Mouse (Mus musculus): Measurements from ENCODE around the gene Tex2. TPM values are rescaled to one million over a fixed set of nuclear protein-coding genes. Genes with fewer than 3 reads are reported as not detected.

The Tex2 gene
- polyA plus RNA-seq, 1 experiment, result 9.2 TPM

DNA sequence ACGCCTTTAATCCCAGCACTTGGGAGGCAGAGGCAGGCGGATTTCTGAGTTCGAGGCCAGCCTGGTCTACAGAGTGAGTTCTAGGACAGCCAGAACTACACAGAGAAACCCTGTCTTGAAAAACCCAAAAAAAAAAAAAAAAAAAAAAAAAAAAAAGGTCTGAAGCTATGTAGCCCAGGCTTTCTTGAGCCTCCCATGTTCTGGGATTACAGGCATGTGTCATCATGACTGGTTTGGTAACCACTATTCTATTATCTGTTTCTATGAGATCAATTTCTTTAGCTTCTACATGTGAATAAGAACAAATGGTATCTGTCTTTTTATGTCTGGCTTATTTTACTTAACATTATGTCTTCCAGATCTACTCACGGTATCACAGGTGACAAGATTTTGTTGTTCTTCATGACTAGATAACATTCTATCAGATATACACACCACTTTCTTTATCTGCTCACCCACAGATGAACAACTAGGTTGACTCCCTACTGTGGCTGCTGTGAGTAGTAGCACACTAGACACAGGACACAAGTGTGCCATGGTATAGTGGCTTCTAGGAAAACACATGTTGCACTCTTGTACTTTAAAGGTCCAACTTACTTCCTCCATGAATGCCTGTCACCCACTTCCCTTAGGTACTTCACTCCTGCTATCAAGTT, 135.6 kb downstream of the Tex2 start:
- H3K4me1 ChIP-seq (ENCODE audit: control insufficient read depth, insufficient read depth, low read length), result peaks cover 2% of the 10 kb centered on the region; the same call in 1 of the 2 replicates
- WGBS, result 65% methylated on average over 4 of the region's 4 CpGs
- H3K27ac ChIP-seq (ENCODE audit: control insufficient read depth, insufficient read depth, low read depth, low read length, poor library complexity), result no peak overlapping the region
- TF ChIP-seq CTCF (IDR thresholded peaks at IDR 0.05; ENCODE audit: control insufficient read depth, insufficient read depth, low read length) (no peak), POLR2A (IDR thresholded peaks at IDR 0.05; ENCODE audit: borderline replicate concordance, control insufficient read depth, low read depth, low read length) (no peak)
- H3K4me3 ChIP-seq (replicated peaks; ENCODE audit: control insufficient read depth, low read depth, low read length), result no peak overlapping the region

DNA sequence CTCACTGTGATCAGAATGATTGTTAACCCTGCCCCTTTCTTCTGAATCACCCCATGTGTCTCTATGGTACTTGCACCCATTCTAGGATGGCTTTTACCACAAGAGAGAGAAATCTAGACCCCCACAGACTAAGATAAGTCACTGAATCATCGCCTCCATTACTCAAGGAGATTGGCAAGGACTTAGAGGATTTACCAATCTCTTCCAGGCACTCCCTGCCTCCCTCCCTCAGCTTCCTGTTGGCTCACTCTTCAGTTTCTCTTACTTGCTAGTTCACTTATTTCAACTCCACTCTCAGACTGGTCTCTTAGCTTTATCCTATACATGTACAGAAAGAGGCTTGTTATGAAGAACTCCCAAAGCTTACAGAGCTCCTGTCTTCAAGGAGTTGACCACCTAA, 137.9 kb downstream of the Tex2 start:
- TF ChIP-seq CTCF (IDR thresholded peaks at IDR 0.05; ENCODE audit: control insufficient read depth, insufficient read depth, low read length) (no peak), POLR2A (IDR thresholded peaks at IDR 0.05; ENCODE audit: borderline replicate concordance, control insufficient read depth, low read depth, low read length) (no peak)
- 23% methylated on average over 1 of the region's 1 CpGs for WGBS
- peaks cover 2% of the 10 kb centered on the region; the same call in 1 of the 2 replicates for H3K4me1 ChIP-seq (ENCODE audit: control insufficient read depth, insufficient read depth, low read length)
- H3K27ac ChIP-seq (ENCODE audit: control insufficient read depth, insufficient read depth, low read depth, low read length, poor library complexity), result no peak overlapping the region
- H3K4me3 ChIP-seq (replicated peaks; ENCODE audit: control insufficient read depth, low read depth, low read length), result no peak overlapping the region

- peaks cover 1% of the 10 kb centered on the region; the same call in 1 of the 2 replicates for H3K4me1 ChIP-seq (ENCODE audit: control insufficient read depth, insufficient read depth, low read length)
- H3K4me3 ChIP-seq (replicated peaks; ENCODE audit: control insufficient read depth, low read depth, low read length), result no peak overlapping the region
- 16% methylated on average over 1 of the region's 1 CpGs for WGBS
- no peak for TF ChIP-seq CTCF (IDR thresholded peaks at IDR 0.05; ENCODE audit: control insufficient read depth, insufficient read depth, low read length)
- TF ChIP-seq POLR2A (IDR thresholded peaks at IDR 0.05; ENCODE audit: borderline replicate concordance, control insufficient read depth, low read depth, low read length), result no peak
- no peak overlapping the region for H3K27ac ChIP-seq (ENCODE audit: control insufficient read depth, insufficient read depth, low read depth, low read length, poor library complexity)
Measured at GRCm38 (mm10) chr11:106471629-106472028, 141.6 kb downstream of the Tex2 start.

GRCm38 (mm10) chr11:106468509-106468908, 144.7 kb downstream of the Tex2 start:
- TF ChIP-seq CTCF (IDR thresholded peaks at IDR 0.05; ENCODE audit: control insufficient read depth, insufficient read depth, low read length), result no peak
- Histone ChIP-seq H3K4me3 (replicated peaks; ENCODE audit: control insufficient read depth, low read depth, low read length) (no peak overlapping the region), H3K4me1 (ENCODE audit: control insufficient read depth, insufficient read depth, low read length) (peaks cover 3% of the 10 kb centered on the region; the same call in 1 of the 2 replicates), H3K27ac (ENCODE audit: control insufficient read depth, insufficient read depth, low read depth, low read length, poor library complexity) (no peak overlapping the region)
- 25% methylated on average over 1 of the region's 1 CpGs for WGBS

GRCm38 (mm10) chr11:106465932-106466331, 147.3 kb downstream of the Tex2 start:
- 87% methylated on average over 4 of the region's 4 CpGs for WGBS
- Histone ChIP-seq H3K27ac (ENCODE audit: control insufficient read depth, insufficient read depth, low read depth, low read length, poor library complexity) (no peak overlapping the region), H3K4me3 (replicated peaks; ENCODE audit: control insufficient read depth, low read depth, low read length) (no peak overlapping the region), H3K4me1 (ENCODE audit: control insufficient read depth, insufficient read depth, low read length) (peaks cover 3% of the 10 kb centered on the region; the same call in 1 of the 2 replicates)
- TF ChIP-seq POLR2A (IDR thresholded peaks at IDR 0.05; ENCODE audit: borderline replicate concordance, control insufficient read depth, low read depth, low read length) (no peak), CTCF (IDR thresholded peaks at IDR 0.05; ENCODE audit: control insufficient read depth, insufficient read depth, low read length) (no peak)

- TF ChIP-seq CTCF (IDR thresholded peaks at IDR 0.05; ENCODE audit: control insufficient read depth, insufficient read depth, low read length) (no peak), POLR2A (IDR thresholded peaks at IDR 0.05; ENCODE audit: borderline replicate concordance, control insufficient read depth, low read depth, low read length) (no peak)
- WGBS, result 86% methylated on average over 1 of the region's 1 CpGs
- no peak overlapping the region for H3K4me3 ChIP-seq (replicated peaks; ENCODE audit: control insufficient read depth, low read depth, low read length)
- H3K4me1 ChIP-seq (ENCODE audit: control insufficient read depth, insufficient read depth, low read length), result peaks cover 3% of the 10 kb centered on the region; the same call in 1 of the 2 replicates
- H3K27ac ChIP-seq (ENCODE audit: control insufficient read depth, insufficient read depth, low read depth, low read length, poor library complexity), result no peak overlapping the region
Measured at GRCm38 (mm10) chr11:106465545-106465903, 147.7 kb downstream of the Tex2 start.

- no peak for TF ChIP-seq POLR2A (IDR thresholded peaks at IDR 0.05; ENCODE audit: borderline replicate concordance, control insufficient read depth, low read depth, low read length)
- TF ChIP-seq CTCF (IDR thresholded peaks at IDR 0.05; ENCODE audit: control insufficient read depth, insufficient read depth, low read length), result no peak
- no peak overlapping the region for H3K4me3 ChIP-seq (replicated peaks; ENCODE audit: control insufficient read depth, low read depth, low read length)
- 60% methylated on average over 4 of the region's 4 CpGs for WGBS
- H3K27ac ChIP-seq (ENCODE audit: control insufficient read depth, insufficient read depth, low read depth, low read length, poor library complexity), result no peak overlapping the region
- peaks cover 3% of the 10 kb centered on the region; the same call in 1 of the 2 replicates for H3K4me1 ChIP-seq (ENCODE audit: control insufficient read depth, insufficient read depth, low read length)
Measured at GRCm38 (mm10) chr11:106464681-106465544, 148.3 kb downstream of the Tex2 start.

GRCm38 (mm10) chr11:106463845-106464244, 149.4 kb downstream of the Tex2 start:
- WGBS, result 17% methylated on average over 5 of the region's 5 CpGs
- Histone ChIP-seq H3K27ac (ENCODE audit: control insufficient read depth, insufficient read depth, low read depth, low read length, poor library complexity) (no peak overlapping the region), H3K4me3 (replicated peaks; ENCODE audit: control insufficient read depth, low read depth, low read length) (no peak overlapping the region), H3K4me1 (ENCODE audit: control insufficient read depth, insufficient read depth, low read length) (peaks cover 3% of the 10 kb centered on the region; the same call in 1 of the 2 replicates)
- TF ChIP-seq CTCF (IDR thresholded peaks at IDR 0.05; ENCODE audit: control insufficient read depth, insufficient read depth, low read length) (no peak), POLR2A (IDR thresholded peaks at IDR 0.05; ENCODE audit: borderline replicate concordance, control insufficient read depth, low read depth, low read length) (no peak)

All from bone marrow, adult 2 months (tissue).